Mouse (Mus musculus) liver, embryonic 18 days (tissue): ENCODE data around the gene Tmem163. TPM values are rescaled to one million over a fixed set of nuclear protein-coding genes. Genes with fewer than 3 reads are reported as not detected.

Experiments
- polyA plus RNA-seq: library from polyadenylated mRNA; depleted of rRNA; stranded (reverse); fragments of >200 nt; gene quantifications from 2 replicates; pipeline ENCODE4 v1.2.3, GENCODE M21; 2012; rRNA removed

Tmem163 gene
- 0.20 and 0.32 TPM in 2 replicates for polyA plus RNA-seq

DNA sequence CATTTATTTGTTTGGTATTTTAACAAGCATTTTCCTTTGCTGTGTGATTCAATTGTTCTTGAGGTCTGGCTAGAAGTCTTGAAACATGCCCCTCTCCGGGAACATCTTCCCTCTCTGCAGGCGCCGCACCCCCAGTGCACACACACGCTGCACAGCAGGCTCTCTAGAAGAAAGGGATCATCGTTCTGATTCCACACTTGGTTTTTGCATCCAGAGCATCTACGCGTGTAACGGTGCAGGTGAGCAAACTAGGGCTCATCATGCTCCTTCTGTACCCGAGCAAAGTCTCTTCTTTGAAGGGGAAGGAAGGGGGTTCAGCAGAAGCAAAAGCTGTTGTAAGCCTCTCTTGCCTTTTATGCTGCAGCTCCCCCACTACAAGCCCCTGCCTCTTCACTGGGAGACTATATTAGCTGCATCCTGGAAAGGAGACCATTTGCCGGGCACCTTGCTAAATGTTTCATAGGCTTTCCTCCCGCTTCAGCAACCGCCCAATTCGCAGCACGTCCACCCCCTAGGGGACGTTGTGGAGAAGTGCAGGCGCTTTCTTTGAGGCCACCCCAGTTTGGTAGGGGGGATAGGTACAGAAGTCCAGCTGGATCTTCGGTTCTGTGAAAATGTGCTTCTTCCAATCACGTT lies at the start of gene Tmem163:
Gene Tmem163, minus strand, starts transcription at position 51 of the 636 bp plus-strand sequence.

GRCm38 (mm10) chr1:127729096-127729495 lies 49.7 kb upstream of the Tmem163 start, which contains the start of gene Acmsd:
Gene Acmsd (plus strand): TSS chr1:127729413.

Other genes starting within 250 kb of the Tmem163 start
- 1.9 and 2.5 TPM in 2 replicates for gene Acmsd, start 49.9 kb upstream of the Tmem163 start, polyA plus RNA-seq
- 15.7 and 16.5 TPM in 2 replicates for gene Ccnt2, start 94.6 kb upstream of the Tmem163 start, polyA plus RNA-seq
- gene Map3k19, start 175.5 kb upstream of the Tmem163 start, polyA plus RNA-seq = not detected in 2 replicates
- 6.8 and 7.9 TPM in 2 replicates for gene Rab3gap1, start 189.2 kb upstream of the Tmem163 start, polyA plus RNA-seq